Mouse (Mus musculus) limb, embryonic 15.5 days (tissue): Measurements from ENCODE around the gene Cbarp. TPM values are rescaled to one million over a fixed set of nuclear protein-coding genes. Genes with fewer than 3 reads are reported as not detected.

Source experiments
- ATAC-seq: fragments of 200-750 bp; cut with Nextera tagmentation; 2 replicates; pipeline ENCODE4 v1.8.0; 2017; ENCODE audit warnings: low read depth, moderate TSS enrichment; ENCODE audit not compliant: insufficient number of reproducible peaks, low FRiP score, low TSS enrichment
- H3K27ac ChIP-seq: fragments of 300-500 bp; sonication (generic); 2 replicates; pipeline ENCODE4 v1.5.1; 2015; ENCODE audit warnings: moderate library complexity, mild to moderate bottlenecking, inconsistent platforms
- H3K27me3 ChIP-seq: fragments of 300-500 bp; sonication (generic); 2 replicates; pipeline ENCODE4 v1.6.1; 2015; ENCODE audit warnings: inconsistent platforms
- H3K36me3 ChIP-seq: fragments of 300-500 bp; sonication (generic); 2 replicates; pipeline ENCODE4 v1.6.1; 2015; ENCODE audit warnings: inconsistent platforms
- H3K4me1 ChIP-seq: fragments of 300-500 bp; sonication (generic); 2 replicates; pipeline ENCODE4 v1.6.1; 2015; ENCODE audit warnings: inconsistent platforms
- H3K4me2 ChIP-seq: fragments of 300-500 bp; sonication (generic); 2 replicates; pipeline ENCODE4 v1.6.1; 2015; ENCODE audit warnings: mild to moderate bottlenecking, inconsistent platforms
- H3K4me3 ChIP-seq: fragments of 300-500 bp; sonication (generic); 2 replicates; pipeline ENCODE4 v1.5.1; 2015; ENCODE audit warnings: mild to moderate bottlenecking, inconsistent platforms
- H3K9ac ChIP-seq: fragments of 300-500 bp; sonication (generic); 2 replicates; pipeline ENCODE4 v1.6.1; 2015; ENCODE audit warnings: inconsistent platforms
- H3K9me3 ChIP-seq: fragments of 300-500 bp; sonication (generic); 2 replicates; pipeline ENCODE4 v1.6.1; 2016; ENCODE audit warnings: inconsistent platforms
- WGBS: fragments of 180-500 bp; shearing (Covaris S2); methylation state at CpG from one replicate; pipeline ENCODE4 v1.1.7; 2015; 5-methylcytosine and 5-hydroxymethylcytosine counted together
- polyA plus RNA-seq: library from polyadenylated mRNA; unstranded; fragments of >200 nt; fragmentation: Nextera tagmentation; extraction: Ambion mirVana; gene quantifications from 2 replicates; pipeline ENCODE4 v1.2.1, GENCODE M21; 2015

The Cbarp gene
- polyA plus RNA-seq, 1 experiment from 2014 or later: 6.8 TPM

- WGBS: 39% methylated on average over 3 of the region's 3 CpGs
- H3K27ac ChIP-seq: peak overlapping the region; percentile 100
- peak overlapping the region; percentile 81 for H3K4me2 ChIP-seq
- ATAC-seq: no peak
- H3K4me3 ChIP-seq: peak overlapping the region; percentile 91
- peaks cover 67% of the 10 kb centered on the region for H3K4me1 ChIP-seq
- no peaks in the 10 kb centered on the region for H3K27me3 ChIP-seq
- no peaks in the 10 kb centered on the region for H3K9me3 ChIP-seq
- H3K9ac ChIP-seq: peak overlapping the region; percentile 81
- H3K36me3 ChIP-seq: peaks cover 58% of the 10 kb centered on the region
Observed at GRCm38 (mm10) chr10:80152873-80153260, 12.2 kb upstream of the Cbarp start.

GRCm38 (mm10) chr10:80152071-80152872, 11.6 kb upstream of the Cbarp start:
- peaks cover 56% of the 10 kb centered on the region for H3K36me3 ChIP-seq
- H3K4me2 ChIP-seq: peak overlapping the region; percentile 81
- no peaks in the 10 kb centered on the region for H3K27me3 ChIP-seq
- WGBS: 3% methylated on average over 15 of the region's 15 CpGs
- H3K9ac ChIP-seq: peak overlapping the region; percentile 81
- peak overlapping the region; percentile 91 for H3K4me3 ChIP-seq
- H3K4me1 ChIP-seq: peaks cover 69% of the 10 kb centered on the region
- no peak for ATAC-seq
- no peaks in the 10 kb centered on the region for H3K9me3 ChIP-seq
- H3K27ac ChIP-seq: peak overlapping the region; percentile 100

GRCm38 (mm10) chr10:80151211-80152034, 10.8 kb upstream of the Cbarp start:
- Histone ChIP-seq H3K4me3 (peak overlapping the region; percentile 91), H3K4me1 (peaks cover 69% of the 10 kb centered on the region), H3K27me3 (no peaks in the 10 kb centered on the region), H3K4me2 (peak overlapping the region; percentile 81), H3K9ac (peak overlapping the region; percentile 81), H3K36me3 (peaks cover 48% of the 10 kb centered on the region), H3K9me3 (no peaks in the 10 kb centered on the region), H3K27ac (peak overlapping the region; percentile 100)
- ATAC-seq: no peak
- WGBS: 2% methylated on average over 26 of the region's 26 CpGs

- Histone ChIP-seq H3K4me1 (peaks cover 70% of the 10 kb centered on the region), H3K36me3 (peaks cover 48% of the 10 kb centered on the region), H3K4me2 (peak overlapping the region; percentile 81), H3K9me3 (no peaks in the 10 kb centered on the region), H3K4me3 (peak overlapping the region; percentile 91), H3K9ac (peak overlapping the region; percentile 81), H3K27ac (peak overlapping the region; percentile 100), H3K27me3 (no peaks in the 10 kb centered on the region)
- WGBS: under 1% methylated on average over 47 of the region's 71 CpGs
- ATAC-seq: no peak
Observed at GRCm38 (mm10) chr10:80150226-80151210, 9.9 kb upstream of the Cbarp start.

- peak; percentile 83 for ATAC-seq
- peak overlapping the region; percentile 81 for H3K4me2 ChIP-seq
- peak overlapping the region; percentile 91 for H3K4me3 ChIP-seq
- no peaks in the 10 kb centered on the region for H3K9me3 ChIP-seq
- peak overlapping the region; percentile 81 for H3K9ac ChIP-seq
- peaks cover 48% of the 10 kb centered on the region for H3K36me3 ChIP-seq
- peaks cover 68% of the 10 kb centered on the region for H3K4me1 ChIP-seq
- WGBS: under 1% methylated on average over 87 of the region's 88 CpGs
- peak overlapping the region; percentile 100 for H3K27ac ChIP-seq
- H3K27me3 ChIP-seq: no peaks in the 10 kb centered on the region
Observed at GRCm38 (mm10) chr10:80149291-80150225, 8.9 kb upstream of the Cbarp start.

- Histone ChIP-seq H3K4me2 (peak overlapping the region; percentile 81), H3K9me3 (no peaks in the 10 kb centered on the region), H3K9ac (peak overlapping the region; percentile 69), H3K36me3 (peaks cover 48% of the 10 kb centered on the region), H3K27me3 (no peaks in the 10 kb centered on the region), H3K4me1 (peaks cover 60% of the 10 kb centered on the region), H3K4me3 (peak overlapping the region; percentile 91), H3K27ac (peak overlapping the region; percentile 100)
- under 1% methylated on average over 55 of the region's 57 CpGs for WGBS
- peak; percentile 55 for ATAC-seq
Observed at GRCm38 (mm10) chr10:80148610-80149290, 8.1 kb upstream of the Cbarp start.

- 1% methylated on average over 40 of the region's 42 CpGs for whole genome bisulfite sequencing
- H3K4me2 ChIP-seq: peak within 1 kb of the TSS; percentile 81
- peaks cover 44% of the 10 kb centered on the region for H3K36me3 ChIP-seq
- H3K27ac ChIP-seq: peak within 1 kb of the TSS; percentile 100
- no peaks in the 10 kb centered on the region for H3K9me3 ChIP-seq
- H3K9ac ChIP-seq: peak within 1 kb of the TSS; percentile 69
- H3K4me1 ChIP-seq: peaks cover 59% of the 10 kb centered on the region
- no peaks in the 10 kb centered on the region for H3K27me3 ChIP-seq
- ATAC-seq: peak; percentile 32
- H3K4me3 ChIP-seq: peak within 1 kb of the TSS; percentile 91
Observed at GRCm38 (mm10) chr10:80147719-80148601, 7.3 kb upstream of the Cbarp start, which contains the start of gene Midn. Gene Midn, plus strand, starts transcription at chr10:80148272.

GRCm38 (mm10) chr10:80147146-80147718, 6.6 kb upstream of the Cbarp start:
- 67% methylated on average over 5 of the region's 5 CpGs for WGBS
- H3K4me3 ChIP-seq: peak overlapping the region; percentile 91
- H3K9ac ChIP-seq: no peak overlapping the region
- ATAC-seq: no peak
- no peaks in the 10 kb centered on the region for H3K9me3 ChIP-seq
- H3K4me1 ChIP-seq: peaks cover 56% of the 10 kb centered on the region
- H3K4me2 ChIP-seq: peak overlapping the region; percentile 81
- no peaks in the 10 kb centered on the region for H3K27me3 ChIP-seq
- peaks cover 38% of the 10 kb centered on the region for H3K36me3 ChIP-seq
- H3K27ac ChIP-seq: peak overlapping the region; percentile 100

- H3K27ac ChIP-seq: peak overlapping the region; percentile 100
- H3K4me2 ChIP-seq: no peak overlapping the region
- no peak overlapping the region for H3K9ac ChIP-seq
- peaks cover 36% of the 10 kb centered on the region for H3K36me3 ChIP-seq
- H3K27me3 ChIP-seq: no peaks in the 10 kb centered on the region
- no peak for ATAC-seq
- no peak overlapping the region for H3K4me3 ChIP-seq
- WGBS: 71% methylated on average over 4 of the region's 4 CpGs
- H3K4me1 ChIP-seq: peaks cover 53% of the 10 kb centered on the region
- H3K9me3 ChIP-seq: no peaks in the 10 kb centered on the region
Observed at GRCm38 (mm10) chr10:80146568-80147011, 6.0 kb upstream of the Cbarp start.
